Mouse (Mus musculus) layer of hippocampus, adult 18-20 months (tissue): ENCODE data around the gene Cask. TPM values are rescaled to one million over a fixed set of nuclear protein-coding genes. Genes with fewer than 3 reads are reported as not detected.
A peak's percentile ranks its signal among the peaks of the same experiment; 100 is the strongest.

Experiments used
- DNase-seq, 2 experiments: peaks; one replicate each; pipeline ENCODE4 v3.0.0; 2022; ENCODE audit warnings: low spot score in 2 of 2
- total RNA-seq, 2 experiments: library from RNA; stranded (reverse); gene quantifications; 2 replicates each; pipeline ENCODE4 v1.2.3; 2021

The Cask gene
- total RNA-seq, 2 experiments from 2014 or later, result 70.0 to 73.2 TPM

DNA sequence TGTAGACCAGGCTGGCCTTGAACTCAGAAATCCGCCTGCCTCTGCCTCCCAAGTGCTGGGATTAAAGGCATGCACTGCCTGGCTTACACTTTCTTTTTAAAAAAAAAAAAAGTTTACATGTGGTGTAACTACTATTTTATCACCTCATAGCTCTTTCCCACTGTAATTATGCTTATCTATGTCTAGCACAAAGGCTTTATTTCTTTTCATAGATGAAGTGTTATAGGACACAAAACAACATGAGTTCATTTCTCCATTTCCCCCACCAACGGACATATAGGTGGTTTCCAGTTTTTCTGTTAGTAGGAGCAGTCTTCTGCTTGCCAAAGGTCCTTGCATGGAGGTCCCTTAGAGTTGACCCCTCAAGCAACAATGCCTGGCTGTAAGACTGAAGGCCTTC lies 199.3 kb downstream of the Cask start:
- DNase-seq, result no peak

- DNase-seq, result no peak
These were observed 212.3 kb downstream of the Cask start for GRCm38 (mm10) chrX:13638894-13639293.

DNA sequence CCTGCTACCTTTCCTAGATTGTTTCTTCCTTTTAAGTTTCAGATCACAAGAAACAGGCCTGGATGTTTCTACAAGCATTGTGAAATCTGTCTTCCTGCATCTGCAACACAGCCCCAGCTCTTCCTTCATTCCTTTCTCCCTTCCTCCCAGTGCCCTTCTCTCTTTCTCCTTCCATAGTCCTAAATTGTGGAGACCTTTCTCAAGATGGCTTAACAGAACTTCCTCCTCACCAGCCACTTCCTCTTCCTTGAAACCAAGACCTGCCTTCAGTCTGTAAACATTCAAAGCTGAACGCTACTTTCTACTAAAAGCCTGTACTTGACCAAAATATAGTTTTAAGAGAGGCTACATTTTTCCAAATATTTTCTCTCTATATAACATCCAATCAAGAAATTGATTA lies 214.8 kb downstream of the Cask start:
- no peak for DNase-seq

DNA sequence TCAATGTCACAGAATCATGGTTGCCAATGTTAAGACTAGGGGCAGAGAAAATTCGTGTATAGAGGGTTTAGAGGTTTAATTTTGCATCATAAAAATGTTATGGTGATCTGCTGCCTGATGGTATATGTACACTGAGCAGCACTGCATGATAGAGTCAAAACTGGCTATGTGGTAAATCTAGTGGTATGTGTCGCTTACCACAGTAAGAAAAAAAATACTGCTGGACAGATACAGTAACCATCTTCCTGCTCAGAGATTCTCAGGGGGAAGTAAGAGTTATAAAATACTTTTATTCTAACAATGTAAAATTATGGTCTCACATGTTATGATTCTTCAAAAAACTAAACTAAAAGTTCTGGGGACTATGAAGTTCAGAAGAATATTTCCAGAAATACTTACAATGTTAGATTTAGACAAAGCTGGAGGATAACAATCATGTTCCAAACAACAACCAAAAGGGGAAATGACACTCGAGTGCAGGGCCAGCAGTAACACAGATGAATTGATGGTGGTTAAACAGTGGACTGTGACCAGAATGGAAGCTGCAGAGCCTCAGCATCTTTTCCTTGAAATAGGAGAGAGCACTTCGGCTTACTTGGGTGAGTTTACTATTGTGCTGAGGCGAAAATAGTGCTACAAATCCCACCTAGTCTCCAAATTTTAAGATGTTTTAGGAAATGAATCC lies 219.4 kb downstream of the Cask start, which contains the start of gene Gpr34:
Gpr34 (plus strand) TSS at position 491 of the 685 bp plus-strand sequence.
- no peak for DNase-seq

- no peak for DNase-seq
These were observed 228.5 kb downstream of the Cask start for GRCm38 (mm10) chrX:13622654-13623053.

- no peak for DNase-seq
These were observed 229.7 kb downstream of the Cask start for GRCm38 (mm10) chrX:13621473-13621872.

GRCm38 (mm10) chrX:13618476-13618875 lies 232.7 kb downstream of the Cask start:
- peak in 1 of 2 experiments; percentile 33 for DNase-seq

- no peak for DNase-seq
These were observed 233.9 kb downstream of the Cask start for GRCm38 (mm10) chrX:13617294-13617693.

DNA sequence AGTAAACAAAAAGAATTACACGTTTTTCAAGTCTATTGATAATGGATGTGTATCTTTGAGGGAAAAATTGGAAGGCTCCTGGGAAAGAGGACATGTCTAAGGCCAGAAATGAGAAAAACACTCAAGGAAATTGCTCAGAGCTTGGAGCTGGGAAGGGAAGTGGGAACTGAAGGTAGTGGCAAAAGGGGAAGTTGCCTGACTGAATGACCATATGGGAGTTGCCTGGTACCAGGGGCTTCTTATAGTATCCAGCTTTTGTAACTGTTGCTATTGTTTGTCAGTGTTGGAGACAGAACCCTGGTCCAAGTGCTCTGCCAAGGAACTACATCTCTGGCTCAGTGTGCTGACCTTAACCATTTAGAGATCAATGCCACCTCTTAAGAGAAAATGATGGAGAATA lies 234.4 kb downstream of the Cask start:
- no peak for DNase-seq

DNA sequence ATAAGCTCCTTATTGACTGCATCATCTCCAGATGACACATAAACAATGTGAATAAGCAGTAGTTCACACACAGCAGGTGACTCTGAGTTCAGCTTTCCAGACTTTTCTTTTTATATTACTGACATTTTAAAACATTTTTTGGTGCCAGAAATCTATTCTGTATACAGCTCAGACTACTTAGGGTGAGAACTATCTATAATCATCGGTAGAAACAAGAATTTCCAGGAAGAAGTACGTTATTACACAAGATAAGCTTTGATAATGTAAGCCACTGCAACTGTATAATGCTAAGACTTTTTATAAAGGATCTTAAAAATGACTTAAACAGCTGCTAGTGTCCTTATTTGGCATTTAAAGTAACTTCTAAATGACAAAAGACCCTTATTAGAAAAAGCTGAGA lies 239.1 kb downstream of the Cask start:
- DNase-seq, result no peak

- DNase-seq, result no peak
These were observed 240.1 kb downstream of the Cask start for GRCm38 (mm10) chrX:13611114-13611513.

GRCm38 (mm10) chrX:13607752-13608151 lies 243.4 kb downstream of the Cask start:
- no peak for DNase-seq

DNA sequence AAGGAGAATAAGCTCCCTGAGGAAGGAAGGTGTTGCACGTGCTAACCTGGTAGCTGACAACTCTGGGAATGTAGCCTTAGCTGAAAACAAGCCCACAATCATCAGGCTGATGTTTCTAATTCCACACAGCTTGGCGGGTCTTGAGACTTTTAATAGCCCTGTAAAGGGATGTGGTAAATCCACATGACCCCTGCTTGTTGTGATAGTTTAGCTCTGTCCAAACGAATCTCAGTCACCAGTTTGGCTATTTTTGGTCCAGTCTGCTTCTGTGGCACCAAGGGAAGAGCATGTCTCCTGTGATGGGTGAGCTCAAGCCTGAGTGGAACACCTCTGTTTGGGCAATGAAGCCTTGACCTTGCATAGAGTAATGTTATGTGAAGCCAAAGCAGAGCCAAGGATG lies 244.4 kb downstream of the Cask start:
- DNase-seq, result no peak

- no peak for DNase-seq
These were observed 251.2 kb downstream of the Cask start for GRCm38 (mm10) chrX:13599966-13600365.

GRCm38 (mm10) chrX:13599373-13599772 lies 251.8 kb downstream of the Cask start:
- DNase-seq, result no peak

DNA sequence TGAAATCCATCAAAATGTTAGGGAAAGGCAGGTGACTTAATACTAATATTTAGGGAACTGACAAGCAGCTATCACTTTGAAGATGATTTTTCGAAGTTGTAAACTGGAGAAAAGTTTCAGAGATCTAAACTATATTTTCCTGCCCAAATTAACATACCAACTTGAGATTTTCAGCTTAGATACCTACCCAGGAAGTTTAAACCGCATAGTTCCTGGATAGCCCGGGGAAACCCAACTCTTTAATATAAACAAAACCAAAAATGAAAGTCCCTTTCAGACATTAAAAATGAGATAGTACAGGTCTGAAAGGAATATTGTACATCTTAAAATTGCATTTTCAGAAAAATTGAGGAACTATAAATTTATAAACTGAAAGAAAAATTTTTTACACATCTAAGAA lies 273.5 kb downstream of the Cask start:
- DNase-seq, result no peak

DNA sequence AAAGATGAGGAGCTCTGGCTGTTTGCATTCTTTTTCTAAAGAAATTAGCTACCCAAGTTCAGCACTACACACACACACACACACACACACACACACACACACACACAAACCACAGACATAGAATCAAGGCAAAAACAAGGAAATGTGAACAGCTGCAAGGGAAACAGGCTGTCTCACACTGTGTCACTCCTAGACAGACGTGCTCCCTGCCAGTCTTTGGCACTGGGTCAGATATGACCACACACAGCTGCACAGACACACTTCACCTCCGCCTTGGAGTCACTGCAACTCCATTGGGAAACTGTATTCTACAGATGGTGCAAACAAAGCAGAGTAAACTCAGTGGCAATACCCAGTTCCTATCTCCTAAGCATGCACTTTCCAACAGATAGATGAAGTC lies 274.6 kb downstream of the Cask start:
- DNase-seq, result peak in 1 of 2 experiments; percentile 3

- no peak for DNase-seq
These were observed 276.3 kb downstream of the Cask start for GRCm38 (mm10) chrX:13574872-13575271.

GRCm38 (mm10) chrX:13574298-13574697 lies 276.9 kb downstream of the Cask start:
- no peak for DNase-seq

GRCm38 (mm10) chrX:13554504-13554903 lies 296.7 kb downstream of the Cask start:
- no peak for DNase-seq

- no peak for DNase-seq
These were observed 298.9 kb downstream of the Cask start for GRCm38 (mm10) chrX:13552288-13552687.

- no peak for DNase-seq
These were observed 299.6 kb downstream of the Cask start for GRCm38 (mm10) chrX:13551566-13551965.

DNA sequence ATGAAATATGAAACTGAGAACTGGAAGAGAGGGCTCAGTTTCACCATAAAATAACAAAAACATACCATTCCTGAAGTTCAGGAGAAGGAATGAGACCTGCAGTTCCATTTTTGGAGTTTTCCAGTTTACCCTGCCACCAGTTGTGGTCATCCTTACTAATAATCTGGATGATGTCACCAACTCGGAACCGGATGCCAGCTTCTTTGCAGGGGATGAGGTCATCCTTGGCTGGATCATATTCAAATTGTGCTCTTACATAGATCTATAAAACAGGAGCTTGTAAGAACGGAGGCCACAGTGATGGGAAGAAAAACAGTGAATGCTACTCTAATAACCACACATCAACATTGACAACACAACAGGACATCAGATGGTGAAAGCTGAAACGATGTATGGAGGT lies 302.1 kb downstream of the Cask start:
- no peak for DNase-seq
